Mouse (Mus musculus): ENCODE results near the gene Klkb1. TPM values are rescaled to one million over a fixed set of nuclear protein-coding genes. Genes with fewer than 3 reads are reported as not detected.

The Klkb1 gene
- total RNA-seq, 2 experiments from 2014 or later = not detected

DNA sequence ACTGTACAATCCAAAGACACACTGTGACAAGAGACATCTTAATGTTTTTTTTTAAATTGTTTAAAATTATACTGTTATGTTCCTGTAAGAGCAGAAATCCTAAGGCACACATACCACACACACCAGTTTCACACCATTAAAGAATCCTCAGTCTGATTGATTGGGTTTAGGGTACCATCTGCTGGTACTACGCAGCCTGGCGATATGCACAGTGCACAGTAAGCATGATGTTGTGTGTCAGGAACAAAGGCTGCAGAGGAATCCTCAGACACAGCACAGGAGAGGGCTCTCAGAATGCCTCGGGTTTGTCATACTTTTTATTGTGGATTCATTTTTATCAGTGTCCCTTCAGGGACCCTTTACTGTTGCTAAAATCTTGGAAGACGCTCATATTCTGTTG is 20.3 kb downstream of the Klkb1 start:
- intact Hi-C loops (cut with DNase I) = no loop called here
- no peak for DNase-seq (ENCODE audit: low spot score in 2 of 2)

DNA sequence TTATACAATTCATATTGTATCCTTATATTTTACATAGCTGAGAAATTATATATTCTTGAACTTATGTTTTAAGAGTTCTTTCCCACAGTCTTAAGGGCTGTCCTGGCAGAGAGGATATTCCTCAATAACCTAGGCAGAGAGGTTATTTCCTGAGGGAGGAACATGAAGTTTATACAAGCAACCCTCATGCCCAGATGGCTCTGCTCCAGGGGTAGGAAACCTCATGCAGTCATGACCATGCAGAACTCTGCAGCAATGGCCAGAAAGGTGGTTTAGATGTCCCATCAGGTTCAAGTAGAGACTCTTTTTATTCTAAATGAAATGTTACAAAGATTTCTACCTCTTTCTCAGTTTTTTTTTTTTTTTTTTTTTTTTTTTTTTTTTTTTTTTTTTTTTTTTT is 25.6 kb downstream of the Klkb1 start:
- DNase-seq (ENCODE audit: low spot score in 2 of 2) = no peak
- intact Hi-C loops (cut with DNase I) = no loop called here

DNA sequence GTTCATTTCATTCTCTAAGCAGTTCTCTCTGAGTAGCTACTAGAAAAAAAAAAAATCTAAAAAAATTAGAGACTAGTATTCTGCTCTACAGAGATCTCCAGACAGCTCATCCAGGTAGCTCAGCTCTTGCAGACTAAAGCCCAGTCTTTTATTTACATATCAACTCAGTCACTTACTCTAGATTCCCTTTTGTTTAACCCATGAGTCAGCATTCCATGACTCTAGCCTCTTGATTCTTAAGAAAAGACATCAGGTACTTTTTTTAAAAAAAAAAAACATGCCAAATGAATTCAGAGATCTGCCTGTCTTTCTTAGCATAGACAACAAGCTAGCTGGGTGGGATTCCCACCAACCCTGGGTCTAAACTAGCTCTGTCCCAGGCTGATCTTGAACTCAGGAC is 26.2 kb downstream of the Klkb1 start:
- DNase-seq (ENCODE audit: low spot score in 2 of 2) = no peak
- intact Hi-C loops (cut with DNase I) = no loop called here

DNA sequence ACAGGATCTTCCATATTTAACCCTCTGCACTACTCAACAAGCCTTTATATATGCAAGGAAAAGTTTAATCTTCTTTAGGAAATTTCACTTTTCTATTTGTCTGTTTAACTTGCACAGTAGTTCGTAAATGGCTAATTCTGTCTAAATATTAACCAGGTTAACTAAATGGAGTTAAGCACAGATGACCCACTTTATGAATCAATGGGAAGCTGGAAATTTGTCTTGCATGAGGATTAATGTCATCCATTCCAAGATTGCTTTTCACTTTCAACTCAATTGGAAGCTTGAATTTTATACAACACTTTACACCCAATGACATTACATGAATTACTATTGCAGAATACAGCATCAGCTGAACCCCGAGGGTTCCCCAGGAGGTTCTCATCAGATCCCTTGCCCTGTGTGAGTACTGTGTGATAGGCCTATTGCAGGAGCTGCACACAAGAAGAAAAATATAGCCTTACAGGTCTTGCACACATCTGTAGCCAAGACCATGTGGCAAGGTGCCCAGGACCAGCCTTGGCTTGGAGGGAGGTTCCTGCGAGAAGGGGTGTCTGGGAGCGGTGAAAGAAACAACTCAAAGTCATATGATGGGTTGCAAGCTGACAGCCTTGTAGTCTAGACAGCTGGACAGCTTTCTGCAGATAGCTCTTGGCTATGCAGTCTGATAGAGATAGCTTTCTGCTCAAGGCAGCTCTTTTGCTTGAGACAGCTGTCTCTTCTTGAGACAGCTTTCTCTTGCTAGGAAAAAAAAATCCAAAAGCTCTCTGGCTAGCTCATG is 26.9 kb downstream of the Klkb1 start:
- no peak for DNase-seq (ENCODE audit: low spot score in 2 of 2)
- intact Hi-C loops (cut with DNase I) = no loop called here

DNA sequence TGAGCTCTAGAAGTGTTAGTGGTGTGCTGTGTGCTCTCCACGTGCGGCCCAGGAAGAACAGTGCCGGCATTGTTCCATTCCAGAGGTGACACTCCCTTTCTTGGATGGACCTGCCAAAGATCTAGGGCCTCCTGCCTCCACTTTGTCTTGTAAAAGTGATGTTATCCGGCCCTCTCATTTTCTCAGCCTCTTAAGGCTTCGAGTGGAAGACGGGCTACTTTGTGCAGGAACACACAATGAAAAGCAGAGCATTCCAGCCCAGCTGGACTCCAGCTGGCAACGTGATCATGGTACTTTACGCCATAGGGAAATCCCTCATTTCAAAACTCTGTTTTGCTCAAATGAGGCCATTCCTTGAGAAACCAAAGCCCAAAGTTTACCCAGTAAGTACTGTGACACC is 27.7 kb downstream of the Klkb1 start:
- intact Hi-C loops (cut with DNase I) = no loop called here
- no peak for DNase-seq (ENCODE audit: low spot score in 2 of 2)

DNA sequence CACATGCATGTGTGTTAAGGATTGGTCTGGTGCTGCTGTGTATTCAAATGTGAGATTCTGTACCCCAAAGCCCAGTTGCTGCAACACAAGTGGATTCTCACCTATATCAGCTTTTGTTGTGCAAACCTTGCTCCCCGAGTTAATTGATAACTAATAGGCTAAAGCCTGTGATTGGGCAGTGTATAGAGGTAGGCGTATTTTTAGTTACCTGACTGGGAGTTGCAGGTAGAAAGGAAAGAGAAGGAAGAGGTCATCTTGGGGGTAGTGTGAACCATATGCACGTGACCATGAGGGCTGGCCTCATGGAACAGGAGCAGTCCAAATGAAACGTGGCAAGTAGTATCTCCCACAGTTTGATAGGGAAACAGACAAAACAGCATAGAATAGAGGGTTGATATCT is 29.7 kb downstream of the Klkb1 start:
- DNase-seq (ENCODE audit: low spot score in 2 of 2) = no peak
- intact Hi-C loops (cut with DNase I) = no loop called here

DNA sequence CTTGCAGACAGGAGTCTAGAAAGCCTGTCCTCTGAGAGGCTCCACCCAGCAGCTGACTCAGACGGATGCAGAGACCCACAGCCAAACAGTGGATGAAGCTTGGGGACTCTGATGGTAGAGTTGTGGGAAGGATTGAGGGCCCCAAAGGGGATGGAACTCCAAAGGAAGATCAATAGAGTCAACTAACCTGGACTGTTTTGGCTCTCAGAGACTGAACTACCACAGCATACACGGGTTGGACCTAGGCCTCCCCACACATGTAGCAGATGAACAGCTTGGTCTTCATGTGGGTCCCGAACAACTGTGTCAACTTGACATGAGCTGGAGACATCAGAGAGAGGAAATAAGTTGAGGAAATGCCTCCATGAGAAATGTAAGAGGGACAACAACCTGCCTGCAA is 31.8 kb downstream of the Klkb1 start:
- intact Hi-C loops (cut with DNase I) = no loop called here

DNA sequence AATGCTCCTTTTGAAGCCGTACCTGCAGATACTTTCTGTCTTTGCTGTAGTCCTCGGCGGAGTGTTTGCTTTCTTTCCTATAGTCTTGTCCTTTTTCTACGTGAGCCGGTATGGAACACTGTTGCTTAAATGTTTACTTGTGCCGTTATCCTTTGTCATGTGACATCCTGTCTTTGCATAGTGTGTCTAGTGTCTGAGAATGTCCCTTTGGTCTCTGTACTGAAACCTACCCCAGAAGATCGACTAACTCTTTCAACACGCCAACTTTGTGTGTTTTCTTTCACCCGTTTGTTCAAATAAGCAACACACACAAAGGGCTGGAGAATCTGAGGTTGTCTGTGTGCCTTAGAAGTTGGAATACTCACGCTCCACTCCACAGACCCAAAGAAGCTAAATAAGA is 32.7 kb downstream of the Klkb1 start, which contains the start of gene F11:
Gene F11, minus strand, starts transcription at position 112 of the 400 bp plus-strand sequence.
- intact Hi-C loops (cut with DNase I) = no loop called here
- DNase-seq (ENCODE audit: low spot score in 2 of 2) = no peak

More for the DNA sequence above, 31.8 kb downstream of the Klkb1 start:
- no peak for DNase-seq (ENCODE audit: low spot score in 2 of 2)

DNA sequence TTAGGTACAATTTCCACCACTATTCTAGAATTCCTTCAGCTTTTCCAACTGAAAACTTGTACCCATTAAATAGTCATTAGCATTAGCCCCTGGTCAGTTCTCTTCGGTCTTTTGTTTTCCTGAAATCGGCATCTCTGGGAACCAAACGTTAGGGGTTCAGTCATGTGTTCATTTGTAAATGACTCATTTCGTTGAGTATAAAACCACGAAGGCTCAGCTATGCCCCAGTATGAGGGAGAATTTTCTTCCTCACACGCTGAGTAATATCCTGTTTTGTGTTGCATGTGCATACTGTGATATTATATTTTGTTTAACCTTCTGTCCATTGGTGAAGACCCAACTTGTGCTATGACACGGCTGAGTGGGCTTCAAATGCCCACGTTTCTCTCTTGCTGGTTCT is 36.2 kb downstream of the Klkb1 start:
- intact Hi-C loops (cut with DNase I) = no loop called here
- DNase-seq (ENCODE audit: low spot score in 2 of 2) = no peak

DNA sequence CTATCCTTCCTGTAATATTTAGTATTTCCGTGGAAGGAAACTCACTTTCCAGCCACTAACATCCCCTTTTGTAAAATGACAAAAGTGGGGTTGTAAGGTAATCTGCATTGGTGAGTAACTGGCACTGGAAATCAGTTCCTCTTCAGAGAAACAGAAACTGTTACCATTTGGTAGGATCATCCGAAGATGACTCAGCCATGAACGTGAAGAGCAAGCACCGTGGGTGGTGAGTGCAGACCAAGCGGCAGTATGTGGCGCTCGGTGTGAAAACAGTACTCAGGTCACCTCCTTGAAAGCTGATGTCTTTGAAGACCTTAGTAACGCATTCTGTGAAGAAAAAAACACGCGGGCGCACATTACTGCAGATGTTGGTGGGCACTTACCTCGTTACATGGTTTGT is 39.6 kb downstream of the Klkb1 start:
- DNase-seq (ENCODE audit: low spot score in 2 of 2) = peak in 1 of 2 experiments; percentile 34
- intact Hi-C loops (cut with DNase I) = no loop called here

DNA sequence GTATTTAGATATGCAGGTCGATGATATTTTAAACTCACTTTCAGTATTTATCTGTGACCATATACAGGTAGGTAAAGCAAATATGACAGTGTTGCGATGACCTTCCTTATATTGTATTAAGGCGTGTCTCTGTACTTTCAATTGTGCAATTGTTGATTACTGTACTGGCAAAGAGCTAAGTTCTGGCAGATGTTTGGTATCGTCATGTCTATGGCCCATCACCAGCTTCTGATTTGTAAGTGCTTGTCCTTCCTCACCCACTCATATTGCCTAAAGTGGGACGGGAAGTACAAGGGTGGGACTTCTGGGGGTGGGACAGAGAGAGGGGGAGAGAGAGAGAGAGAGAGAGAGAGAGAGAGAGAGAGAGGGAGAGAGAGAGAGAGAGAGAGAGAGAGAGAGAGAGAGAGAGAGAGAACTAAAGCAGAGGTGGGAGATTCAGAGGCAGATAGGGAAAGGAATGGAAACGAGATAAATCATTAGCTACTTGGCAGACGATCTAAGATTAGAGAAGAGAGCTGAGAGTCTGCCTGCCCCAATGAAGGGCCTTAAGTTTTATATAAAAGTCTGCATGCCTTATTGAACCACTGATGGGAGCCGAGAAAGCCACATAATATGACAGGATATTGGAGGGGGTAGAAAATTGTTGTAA is 40.3 kb downstream of the Klkb1 start:
- intact Hi-C loops (cut with DNase I) = no loop called here
- no peak for DNase-seq (ENCODE audit: low spot score in 2 of 2)

DNA sequence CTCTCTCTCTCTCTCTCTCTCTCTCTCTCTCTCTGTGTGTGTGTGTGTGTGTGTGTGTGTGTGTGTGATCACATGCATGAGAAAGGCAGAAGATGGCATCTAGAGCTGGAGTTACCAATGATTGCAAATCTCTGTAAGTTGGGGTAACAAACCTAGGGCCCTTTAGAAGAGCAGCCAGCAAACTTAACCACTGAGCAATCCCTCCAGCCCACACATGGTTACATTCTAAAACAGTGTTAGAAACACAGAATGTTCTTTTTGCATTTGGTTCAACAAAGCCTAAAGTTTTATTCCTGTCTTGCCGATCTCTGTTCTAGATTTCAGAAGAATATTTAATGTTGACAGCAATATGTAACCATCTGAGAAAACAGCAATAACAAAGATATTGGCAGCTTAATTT is 41.1 kb downstream of the Klkb1 start:
- peak in 1 of 2 experiments; percentile 42 for DNase-seq (ENCODE audit: low spot score in 2 of 2)
- intact Hi-C loops (cut with DNase I) = no loop called here

DNA sequence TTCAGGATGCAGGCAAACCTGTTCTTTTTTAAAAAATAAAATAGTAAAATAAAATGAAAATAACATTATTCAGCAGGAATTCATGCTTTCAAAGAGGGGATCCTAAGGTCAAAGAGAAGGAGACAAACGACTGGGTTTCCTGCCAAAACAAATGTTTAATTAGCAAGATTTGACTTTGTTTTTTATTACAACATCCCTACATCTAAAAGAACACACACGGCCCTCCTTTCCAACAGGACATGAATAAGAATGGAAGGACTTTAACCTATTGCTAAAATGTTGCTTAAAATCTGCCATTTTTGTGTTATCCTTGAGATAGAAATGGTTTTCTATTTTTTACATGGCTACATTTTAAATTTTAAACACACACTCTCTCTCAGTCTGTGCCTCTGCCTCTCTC is 41.5 kb downstream of the Klkb1 start:
- intact Hi-C loops (cut with DNase I) = no loop called here
- no peak for DNase-seq (ENCODE audit: low spot score in 2 of 2)

DNA sequence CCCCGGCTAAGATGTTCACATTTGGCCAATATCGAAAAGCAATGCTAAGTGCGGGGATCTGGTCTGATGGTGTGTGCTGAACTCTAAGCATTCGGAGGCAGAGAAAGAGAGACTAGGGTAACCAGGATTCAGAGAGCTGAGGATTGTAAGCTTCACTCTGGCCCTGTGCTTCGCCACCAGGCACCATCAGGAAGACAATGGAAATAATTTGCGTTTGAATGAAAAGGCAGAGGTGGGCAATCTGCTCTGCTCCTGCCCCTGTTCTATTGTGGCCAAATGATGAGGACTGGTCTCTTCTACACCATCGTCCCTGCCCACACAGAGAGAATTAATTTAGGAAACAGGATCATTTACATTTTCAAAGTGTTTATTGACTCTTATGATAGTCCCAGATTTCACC is 48.4 kb downstream of the Klkb1 start:
- intact Hi-C loops (cut with DNase I) = no loop called here
- DNase-seq (ENCODE audit: low spot score in 2 of 2) = no peak

DNA sequence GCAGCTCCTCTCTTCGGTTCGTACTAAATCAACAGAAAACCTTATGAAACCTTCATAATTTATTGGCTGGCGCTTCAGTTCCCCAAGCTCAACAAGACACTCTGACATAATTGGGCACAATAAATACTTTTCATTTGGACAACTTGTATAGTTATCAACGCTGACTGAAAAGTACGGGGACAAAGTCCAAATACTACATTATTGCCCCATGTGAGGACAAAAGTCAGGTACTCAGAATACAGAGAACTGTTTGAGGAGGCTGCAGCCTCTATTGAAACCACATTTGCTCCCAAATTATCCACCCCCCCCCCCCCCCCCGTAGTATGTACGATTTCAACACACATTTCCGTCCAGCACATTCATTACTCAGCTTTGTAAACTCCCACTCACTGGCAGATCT is 55.3 kb downstream of the Klkb1 start:
- intact Hi-C loops (cut with DNase I) = loop anchor here (10.0 kb wide), 1 partner anchor 305 kb away; the partner anchor contains the start of gene Fat1
- DNase-seq (ENCODE audit: low spot score in 2 of 2) = no peak

DNA sequence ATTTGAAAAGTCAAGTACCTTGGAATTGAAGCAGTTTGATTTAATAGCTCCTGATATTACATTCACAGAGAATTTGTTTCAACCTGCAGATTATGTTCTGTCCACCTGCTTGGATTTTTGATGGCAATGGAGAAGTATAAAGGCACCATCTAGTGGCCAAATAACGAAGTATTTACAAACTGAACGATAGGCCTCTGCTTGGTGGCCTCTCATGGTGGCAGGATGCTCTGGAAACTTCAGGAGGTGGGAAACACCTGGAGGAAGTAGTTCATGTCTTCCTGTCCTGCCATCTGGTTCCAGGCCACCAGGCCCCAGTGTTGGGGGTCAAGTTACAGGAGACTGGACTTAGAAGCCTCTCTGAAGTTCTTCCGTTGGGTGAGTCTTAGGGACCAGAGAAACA is 56.4 kb downstream of the Klkb1 start:
- DNase-seq (ENCODE audit: low spot score in 2 of 2) = peak; percentile 61 to 76
- intact Hi-C loops (cut with DNase I) = loop anchor here (10.0 kb wide), 1 partner anchor 303 kb away; the partner anchor contains the start of gene Fat1

DNA sequence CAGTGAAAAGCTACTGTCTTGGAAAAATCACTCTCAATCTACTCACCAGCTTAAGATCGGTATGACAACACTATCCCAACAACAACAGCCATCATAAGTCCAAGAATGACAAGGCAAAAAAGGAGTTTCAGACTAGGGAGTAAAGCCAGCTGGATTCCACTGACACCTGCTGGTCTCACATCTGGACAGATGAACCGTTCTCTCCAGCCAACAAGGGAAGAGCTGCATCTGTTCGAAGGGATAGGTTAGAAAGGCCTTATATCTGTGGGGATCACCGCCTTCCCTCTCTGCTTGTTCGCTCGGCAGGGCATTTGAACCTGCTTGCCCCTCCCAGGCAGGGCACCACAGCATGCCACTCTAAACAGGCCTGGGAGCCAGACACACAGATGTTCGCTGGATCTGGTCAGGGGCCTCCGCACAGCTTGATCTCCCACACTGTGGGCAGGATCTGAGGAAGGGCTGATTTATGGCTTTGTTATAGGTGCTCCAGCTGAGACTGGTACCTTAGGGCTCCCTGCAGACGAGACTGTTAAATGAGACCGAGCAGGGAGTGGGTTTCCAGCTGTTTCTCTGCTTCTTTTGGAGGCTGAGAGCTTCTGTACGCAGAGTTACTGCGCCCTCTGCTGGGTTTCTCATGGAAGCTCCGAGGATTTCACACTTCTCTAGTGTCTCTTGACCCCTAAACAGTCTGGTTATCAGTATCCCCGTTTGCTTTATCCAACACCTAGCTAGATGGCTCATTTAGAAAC is 58.3 kb downstream of the Klkb1 start:
- intact Hi-C loops (cut with DNase I) = loop anchor here (1.0 to 10.0 kb wide), 2 partner anchors 168 to 302 kb away; partner anchors contain the start of gene Fat1
- DNase-seq (ENCODE audit: low spot score in 2 of 2) = peak; percentile 49 to 50

DNA sequence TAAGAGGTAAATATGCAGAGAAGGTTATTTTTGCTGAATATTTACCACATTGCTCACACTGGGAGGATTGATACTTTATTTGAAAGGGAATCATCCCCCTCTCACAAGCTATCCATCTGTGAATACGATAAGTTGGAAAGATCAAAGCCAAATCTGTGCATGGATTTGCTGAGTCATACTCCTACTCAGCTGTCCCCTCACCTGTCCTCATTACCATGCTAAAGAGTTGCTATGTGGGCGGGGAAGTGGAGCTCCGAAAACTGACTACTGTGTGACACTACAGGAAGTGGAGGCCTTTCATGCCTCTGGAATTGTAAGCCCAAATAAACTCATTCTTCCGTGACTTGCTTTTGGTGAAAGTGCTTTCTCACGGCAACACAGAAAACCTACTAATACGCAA is 59.4 kb downstream of the Klkb1 start:
- DNase-seq (ENCODE audit: low spot score in 2 of 2) = peak in 1 of 2 experiments; percentile 28
- intact Hi-C loops (cut with DNase I) = loop anchor here (10.0 kb wide), 1 partner anchor 300 kb away; the partner anchor contains the start of gene Fat1

DNA sequence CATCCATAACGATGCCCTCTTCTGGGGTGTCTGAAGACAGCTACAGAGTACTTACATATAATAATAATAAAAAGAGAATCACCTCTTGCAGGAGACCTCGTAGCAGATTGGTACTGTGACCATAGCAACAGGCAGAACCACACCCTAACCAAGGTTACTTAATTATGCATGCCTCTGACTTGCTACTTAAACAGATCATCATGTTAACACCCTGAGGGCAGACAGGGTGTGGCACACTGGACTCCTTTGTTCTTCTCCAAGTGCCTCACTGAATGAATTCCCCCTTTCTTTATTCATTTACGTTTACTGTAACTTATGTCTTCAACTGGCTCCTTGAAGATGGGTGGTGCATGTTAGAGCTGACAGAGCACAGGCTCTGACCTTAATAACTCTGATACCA is 61.4 kb downstream of the Klkb1 start:
- intact Hi-C loops (cut with DNase I) = loop anchor here (10.0 kb wide), 1 partner anchor 298 kb away; the partner anchor contains the start of gene Fat1

More for the DNA sequence above, 61.4 kb downstream of the Klkb1 start:
- no peak for DNase-seq (ENCODE audit: low spot score in 2 of 2)

All from left cerebral cortex, postnatal 25 days (tissue).